Mouse (Mus musculus) frontal cortex, postnatal 10 days (tissue): ENCODE results near the gene Erp29.
A peak's percentile ranks its signal among the peaks of the same experiment; 100 is the strongest.

Experiments used
- DNase-seq, 2 experiments: peaks; one replicate each; pipeline ENCODE4 v3.0.0; 2022; ENCODE audit warnings: low spot score in 2 of 2, mixed read lengths in 1 of 2

Gene Erp29

DNA sequence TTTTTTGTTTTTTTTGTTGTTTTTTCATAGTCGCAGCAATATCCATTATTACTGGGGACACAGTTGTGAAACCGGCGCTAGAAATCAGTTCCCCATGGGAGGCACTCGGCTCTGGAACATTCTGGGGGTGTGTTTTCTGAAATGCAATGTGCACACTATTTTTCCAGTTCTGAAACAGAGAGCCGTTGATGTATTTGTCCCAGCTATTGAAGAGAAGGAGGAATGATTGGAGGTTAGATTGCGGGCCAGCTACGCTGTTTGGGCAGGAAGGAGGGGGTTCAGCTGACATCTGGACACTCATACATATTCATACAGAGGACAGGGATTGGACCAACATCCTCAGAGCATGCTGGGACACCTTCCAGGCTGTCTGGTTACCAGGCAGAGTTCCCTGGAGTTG is 63.2 kb downstream of the Erp29 start:
- no peak for DNase-seq

GRCm38 (mm10) chr5:121387126-121387525 is 65.2 kb downstream of the Erp29 start:
- no peak for DNase-seq

- no peak for DNase-seq
Measured at GRCm38 (mm10) chr5:121386120-121386909, 66.0 kb downstream of the Erp29 start.

- DNase-seq: peak; percentile 92 to 93
Measured at GRCm38 (mm10) chr5:121385461-121386119, 66.7 kb downstream of the Erp29 start, which contains the start of gene Trafd1. TSS of gene Trafd1 (minus strand) at chr5:121385632.

DNA sequence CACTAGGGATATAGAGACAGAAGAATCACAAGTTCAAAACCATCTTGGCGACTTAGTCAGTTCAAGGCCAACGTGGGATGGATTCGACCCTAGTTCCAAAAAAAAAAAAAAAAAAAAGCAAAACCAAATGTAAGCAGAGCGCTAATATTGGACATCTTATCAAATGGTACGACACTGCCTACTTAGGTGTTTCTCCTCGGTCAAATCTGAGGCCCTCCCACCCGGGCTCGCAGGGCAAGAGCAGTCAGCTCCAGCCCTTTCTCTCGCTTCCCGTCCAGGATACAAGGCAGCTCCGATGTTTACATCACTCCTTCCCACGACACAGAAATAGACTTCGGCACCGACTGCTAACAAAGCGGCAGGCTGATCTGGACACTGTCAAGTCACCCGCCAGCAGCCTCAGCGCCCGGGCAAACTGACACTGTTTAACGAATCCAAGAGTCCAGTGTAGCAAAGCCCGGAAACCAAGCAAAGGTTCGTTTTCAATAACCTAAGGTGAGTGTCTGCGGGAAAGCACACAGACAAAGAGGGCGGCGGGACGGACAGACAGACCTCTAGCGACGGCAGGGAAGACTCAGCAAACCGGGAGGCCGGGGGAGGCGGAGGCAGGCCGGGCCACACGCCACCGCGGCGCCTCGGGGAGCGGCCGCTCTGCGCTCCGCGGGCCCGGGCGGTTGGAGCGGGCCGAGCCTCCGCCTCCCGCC is 67.4 kb downstream of the Erp29 start:
- DNase-seq: no peak

DNA sequence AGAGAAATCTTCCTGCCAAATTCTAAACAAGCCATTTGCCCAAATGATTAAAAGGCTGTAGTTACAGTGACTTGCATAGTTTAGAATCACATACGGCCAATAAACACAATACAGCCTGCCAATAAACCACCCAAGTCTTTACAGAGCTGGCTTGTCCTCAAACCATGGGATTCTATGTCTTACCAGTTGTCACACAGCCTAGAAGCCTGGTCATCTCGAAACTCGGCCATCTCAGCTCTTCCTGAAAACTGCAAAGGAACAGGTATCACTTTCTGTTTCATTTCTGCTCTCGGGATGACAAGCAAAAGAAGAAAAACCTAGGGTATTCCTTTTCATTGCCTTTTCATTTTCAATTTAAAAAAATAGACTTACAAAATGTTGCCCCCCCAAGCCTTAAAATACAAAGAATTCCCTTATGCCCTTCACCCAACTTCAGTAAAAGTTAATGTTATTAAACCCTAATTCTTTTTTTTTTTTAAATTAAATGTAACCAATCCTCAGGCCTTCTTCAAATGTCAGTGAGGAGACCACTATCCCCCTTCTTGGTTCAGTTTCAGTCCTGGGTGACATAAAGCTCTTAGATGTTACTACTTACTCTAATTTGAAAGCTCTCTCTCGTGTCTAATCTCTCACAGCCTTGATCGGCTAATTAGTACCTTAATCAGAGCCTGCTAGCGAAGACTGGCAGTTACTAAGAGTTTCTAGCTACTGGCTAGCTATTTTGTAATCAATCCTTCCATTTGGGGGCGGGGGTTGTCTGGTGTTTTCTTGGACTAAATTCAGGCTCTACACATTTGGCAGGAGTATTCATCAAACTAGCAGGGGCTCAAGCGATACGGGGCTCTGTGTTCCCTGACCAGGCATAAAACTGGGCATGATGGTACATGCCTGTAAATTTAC is 68.2 kb downstream of the Erp29 start:
- no peak for DNase-seq

DNA sequence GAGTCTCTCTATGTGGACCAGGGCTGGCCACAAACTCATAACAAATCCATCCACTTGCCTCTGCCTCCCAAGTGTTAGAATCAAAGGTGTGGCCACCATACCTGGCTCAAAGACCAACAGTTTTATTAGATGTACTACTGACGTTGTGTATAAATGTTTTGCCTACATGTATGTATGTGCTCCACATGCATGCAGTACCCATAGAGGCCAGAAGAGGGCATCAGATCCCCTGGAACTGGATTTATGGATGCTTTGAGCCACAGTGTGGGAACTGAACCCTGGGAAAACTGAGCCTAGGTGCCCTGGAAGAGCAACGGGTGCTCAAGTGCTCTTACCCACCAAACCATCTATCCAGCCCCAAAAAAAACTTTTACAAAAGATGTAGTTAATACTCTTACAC is 71.6 kb downstream of the Erp29 start:
- DNase-seq: no peak

GRCm38 (mm10) chr5:121378678-121379256 is 73.5 kb downstream of the Erp29 start:
- no peak for DNase-seq
